Mouse (Mus musculus) thymus, postnatal 25 days (tissue): ENCODE measurements at regions not wholly inside any gene's neighbourhood (a gene's known extent, or its start where the extent isn't known, plus 50 kb on each side); places are given as distances from the start of the nearest gene placed in this dataset.

Experiments used
- DNase-seq: peaks from one replicate; pipeline ENCODE4 v3.0.0; 2022

- DNase-seq, result no peak
Measured at GRCm38 (mm10) chrX:142456022-142456421, 65.7 kb upstream of the Acsl4 start.

GRCm38 (mm10) chrX:142464174-142464573, 73.8 kb upstream of the Acsl4 start:
- no peak for DNase-seq

GRCm38 (mm10) chrX:142464756-142465155, 74.4 kb upstream of the Acsl4 start:
- no peak for DNase-seq

GRCm38 (mm10) chrX:142467850-142468256, 77.5 kb upstream of the Acsl4 start:
- no peak for DNase-seq

- no peak for DNase-seq
Measured at GRCm38 (mm10) chrX:142468388-142468787, 78.1 kb upstream of the Acsl4 start.

- DNase-seq, result peak; percentile 4
Measured at GRCm38 (mm10) chrX:142469048-142469634, 78.8 kb upstream of the Acsl4 start.

- DNase-seq, result no peak
Measured at GRCm38 (mm10) chrX:142470083-142470482, 79.7 kb upstream of the Acsl4 start.

- DNase-seq, result no peak
Measured at GRCm38 (mm10) chrX:142481203-142481815, 91.0 kb upstream of the Acsl4 start.

- DNase-seq, result no peak
Measured at GRCm38 (mm10) chrX:142488078-142488477, 97.7 kb upstream of the Acsl4 start.

GRCm38 (mm10) chrX:142490093-142490717, 99.9 kb upstream of the Acsl4 start:
- no peak for DNase-seq

- DNase-seq, result no peak
Measured at GRCm38 (mm10) chrX:142501094-142501493, 110.8 kb upstream of the Acsl4 start.

GRCm38 (mm10) chrX:142504962-142505361, 114.6 kb upstream of the Acsl4 start:
- no peak for DNase-seq

- no peak for DNase-seq
Measured at GRCm38 (mm10) chrX:142507475-142507874, 117.1 kb upstream of the Acsl4 start.

- DNase-seq, result no peak
Measured at GRCm38 (mm10) chrX:142516406-142517131, 126.2 kb upstream of the Acsl4 start.

GRCm38 (mm10) chrX:142517205-142517604, 126.9 kb upstream of the Acsl4 start:
- DNase-seq, result no peak

GRCm38 (mm10) chrX:142521063-142521462, 130.7 kb upstream of the Acsl4 start:
- no peak for DNase-seq

GRCm38 (mm10) chrX:142526953-142527352, 136.6 kb upstream of the Acsl4 start:
- DNase-seq, result peak; percentile 47

- peak; percentile 19 for DNase-seq
Measured at GRCm38 (mm10) chrX:142529892-142530291, 139.6 kb upstream of the Acsl4 start.

- DNase-seq, result peak; percentile 12
Measured at GRCm38 (mm10) chrX:142534780-142535179, 144.4 kb upstream of the Acsl4 start.

- no peak for DNase-seq
Measured at GRCm38 (mm10) chrX:142535540-142535939, 145.2 kb upstream of the Acsl4 start.

GRCm38 (mm10) chrX:142535954-142536353, 145.3 kb upstream of the Tmem164 start:
- DNase-seq, result no peak

GRCm38 (mm10) chrX:142537259-142537963, 143.8 kb upstream of the Tmem164 start:
- DNase-seq, result no peak

GRCm38 (mm10) chrX:142540264-142540663, 140.9 kb upstream of the Tmem164 start:
- peak; percentile 28 for DNase-seq
